Mouse (Mus musculus): ENCODE measurements around the gene 4930503E14Rik. TPM values are rescaled to one million over a fixed set of nuclear protein-coding genes. Genes with fewer than 3 reads are reported as not detected.
"Not testable (repeated sequence)": the region's sequence is repeated elsewhere in the genome, so short reads cannot be mapped to it uniquely, and the experiment has no call there.

Gene 4930503E14Rik
- polyA plus RNA-seq (2016; fragmentation: Nextera tagmentation; extraction: Ambion mirVana) = not detected in 2 replicates

DNA sequence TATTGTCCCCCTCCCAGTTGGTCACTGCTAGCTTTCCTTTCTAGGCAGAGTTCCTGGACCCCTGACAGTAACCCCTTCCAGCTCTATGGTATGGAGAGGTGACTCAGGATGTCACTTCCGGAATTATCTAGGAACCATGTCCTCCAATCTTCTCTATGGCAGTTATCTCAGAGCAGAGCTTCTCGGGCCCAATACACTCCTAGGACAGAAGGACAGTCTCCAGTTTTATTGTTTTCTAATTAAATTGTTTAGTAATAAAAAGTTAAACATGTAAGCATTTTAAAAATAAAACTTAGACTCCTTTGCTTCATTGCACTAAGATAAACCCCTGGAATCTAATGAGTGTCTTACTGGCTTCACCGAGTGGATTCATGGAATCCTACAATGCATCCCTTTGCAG, at the start of gene 4930503E14Rik:
TSS of gene 4930503E14Rik (minus strand) at position 101 of the 400 bp plus-strand sequence.
- ATAC-seq (ENCODE audit: low FRiP score, low read depth); H3K27ac ChIP-seq; H3K4me3 ChIP-seq; H3K9ac ChIP-seq; H3K9me3 ChIP-seq; H3K4me1 ChIP-seq; H3K27me3 ChIP-seq (replicated peaks); H3K36me3 ChIP-seq; H3K4me2 ChIP-seq (replicated peaks): not testable (repeated sequence)
- 91% methylated on average over 3 of the region's 3 CpGs for WGBS

DNA sequence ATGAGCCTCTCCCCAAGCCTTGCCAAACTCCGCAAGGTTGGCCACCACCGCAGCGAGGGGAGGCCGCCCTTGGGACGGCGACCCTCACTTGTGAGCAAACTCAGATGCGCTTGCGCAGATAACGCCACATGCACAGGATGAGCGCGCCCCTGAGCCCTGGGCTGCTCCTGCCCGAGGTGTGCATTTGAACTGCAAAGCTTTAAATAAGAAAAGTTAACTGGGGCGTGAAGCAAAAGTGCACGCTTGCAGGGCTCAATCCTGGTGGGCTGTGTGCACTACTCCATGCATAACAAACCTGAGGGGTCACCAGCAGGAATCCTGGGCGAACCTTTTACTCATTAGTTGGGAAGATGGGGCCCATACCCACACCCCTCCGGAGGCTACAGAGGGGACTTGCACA, 35.0 kb upstream of the 4930503E14Rik start:
- no peak overlapping the region for H3K9ac ChIP-seq
- WGBS = 89% methylated on average over 16 of the region's 16 CpGs
- ATAC-seq (ENCODE audit: low FRiP score, low read depth) = no peak

GRCm38 (mm10) chr14:44197361-44197760, 15.7 kb downstream of the 4930503E14Rik start, which contains the start of gene Gm8212:
Gm8212 (plus strand) TSS chr14:44197661.
- H3K4me3 ChIP-seq; H3K4me2 ChIP-seq (replicated peaks); ATAC-seq (ENCODE audit: low FRiP score, low read depth); H3K9ac ChIP-seq; H3K36me3 ChIP-seq; H3K9me3 ChIP-seq; H3K27me3 ChIP-seq (replicated peaks); H3K27ac ChIP-seq; H3K4me1 ChIP-seq: not testable (repeated sequence)
- WGBS = 100% methylated on average over 2 of the region's 3 CpGs

More for the DNA sequence above, 35.0 kb upstream of the 4930503E14Rik start:
- Histone ChIP-seq H3K27ac (no peak overlapping the region), H3K4me3 (no peak overlapping the region), H3K36me3 (no peaks in the 10 kb centered on the region), H3K9me3 (no peaks in the 10 kb centered on the region), H3K4me2 (replicated peaks) (no peak overlapping the region), H3K27me3 (replicated peaks) (no peaks in the 10 kb centered on the region), H3K4me1 (no peaks in the 10 kb centered on the region)

GRCm38 (mm10) chr14:44123551-44123950, 89.5 kb downstream of the 4930503E14Rik start, which contains the start of gene Gm3327:
Gm3327 (plus strand) TSS chr14:44123851.
- H3K36me3 ChIP-seq; H3K9me3 ChIP-seq; H3K4me2 ChIP-seq (replicated peaks); H3K27me3 ChIP-seq (replicated peaks); H3K4me1 ChIP-seq; H3K9ac ChIP-seq; H3K4me3 ChIP-seq; ATAC-seq (ENCODE audit: low FRiP score, low read depth); H3K27ac ChIP-seq: not testable (repeated sequence)
- WGBS = 90% methylated on average over 4 of the region's 4 CpGs

Other genes with a start within 250 kb of the 4930503E14Rik start
- gene Ang6, start 211.0 kb downstream of the 4930503E14Rik start, polyA plus RNA-seq (2016; fragmentation: Nextera tagmentation; extraction: Ambion mirVana) = not detected in 2 replicates
- gene Ear2, start 110.6 kb downstream of the 4930503E14Rik start, polyA plus RNA-seq (2016; fragmentation: Nextera tagmentation; extraction: Ambion mirVana) = 0.28 and 0.29 TPM in 2 replicates
- not detected in 2 replicates for gene Gm3327, start 89.4 kb downstream of the 4930503E14Rik start, polyA plus RNA-seq (2016; fragmentation: Nextera tagmentation; extraction: Ambion mirVana)
- not detected in 2 replicates for gene Gm8212, start 15.6 kb downstream of the 4930503E14Rik start, polyA plus RNA-seq (2016; fragmentation: Nextera tagmentation; extraction: Ambion mirVana)
- gene Gm8220, start 72.3 kb upstream of the 4930503E14Rik start, polyA plus RNA-seq (2016; fragmentation: Nextera tagmentation; extraction: Ambion mirVana) = not detected in 2 replicates
- not detected in 2 replicates for gene Gm5930, start 125.3 kb upstream of the 4930503E14Rik start, polyA plus RNA-seq (2016; fragmentation: Nextera tagmentation; extraction: Ambion mirVana)
- not detected in 2 replicates for gene Gm8229, start 152.1 kb upstream of the 4930503E14Rik start, polyA plus RNA-seq (2016; fragmentation: Nextera tagmentation; extraction: Ambion mirVana)
- gene Gm3371, start 197.4 kb upstream of the 4930503E14Rik start, polyA plus RNA-seq (2016; fragmentation: Nextera tagmentation; extraction: Ambion mirVana) = not detected in 2 replicates
- not detected in 2 replicates for gene Gm8232, start 220.4 kb upstream of the 4930503E14Rik start, polyA plus RNA-seq (2016; fragmentation: Nextera tagmentation; extraction: Ambion mirVana)

Data from neural tube, embryonic 12.5 days (tissue).